Mouse (Mus musculus): ENCODE measurements around the gene Dnaaf5.

Gene Dnaaf5

DNA sequence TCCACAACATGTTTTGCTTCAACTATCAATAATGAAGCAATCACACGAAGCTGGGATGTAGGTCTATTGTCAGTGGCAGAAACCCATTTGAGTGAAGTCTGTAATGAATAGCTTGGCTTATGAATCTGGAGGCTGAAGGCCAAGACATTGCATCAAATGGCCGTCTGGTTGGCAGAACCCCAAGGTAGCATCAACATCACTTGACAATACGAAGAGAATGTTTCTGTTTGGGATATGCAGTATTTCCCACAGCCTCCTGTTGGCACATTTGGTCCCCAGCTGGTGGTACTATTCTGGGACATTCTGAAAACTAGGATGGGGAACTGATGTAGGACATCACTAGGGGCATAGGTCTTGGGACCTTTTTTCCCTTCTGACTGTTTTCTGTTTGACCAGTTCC lies 6.1 kb upstream of the Dnaaf5 start:
- DNase-seq = no peak

DNA sequence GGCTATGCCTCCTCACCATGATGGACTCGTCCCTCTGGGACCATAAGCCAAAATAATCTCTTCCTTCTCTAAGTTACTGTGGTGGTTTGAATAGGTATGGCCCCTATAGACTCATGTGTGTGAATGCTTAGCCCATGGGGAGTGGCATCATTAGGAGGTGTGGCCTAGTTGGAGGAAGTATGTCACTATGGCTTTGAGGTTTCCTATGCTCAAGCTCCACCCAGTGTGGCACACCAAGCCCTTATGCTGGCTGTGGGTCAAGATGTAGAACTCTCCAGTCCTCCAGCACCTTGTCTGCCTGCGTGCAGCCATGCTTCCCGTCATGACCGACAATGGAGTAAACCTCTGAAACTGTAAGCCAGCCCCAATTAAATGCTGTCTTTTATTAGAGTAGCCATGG lies 4.3 kb upstream of the Dnaaf5 start:
- DNase-seq = no peak

DNA sequence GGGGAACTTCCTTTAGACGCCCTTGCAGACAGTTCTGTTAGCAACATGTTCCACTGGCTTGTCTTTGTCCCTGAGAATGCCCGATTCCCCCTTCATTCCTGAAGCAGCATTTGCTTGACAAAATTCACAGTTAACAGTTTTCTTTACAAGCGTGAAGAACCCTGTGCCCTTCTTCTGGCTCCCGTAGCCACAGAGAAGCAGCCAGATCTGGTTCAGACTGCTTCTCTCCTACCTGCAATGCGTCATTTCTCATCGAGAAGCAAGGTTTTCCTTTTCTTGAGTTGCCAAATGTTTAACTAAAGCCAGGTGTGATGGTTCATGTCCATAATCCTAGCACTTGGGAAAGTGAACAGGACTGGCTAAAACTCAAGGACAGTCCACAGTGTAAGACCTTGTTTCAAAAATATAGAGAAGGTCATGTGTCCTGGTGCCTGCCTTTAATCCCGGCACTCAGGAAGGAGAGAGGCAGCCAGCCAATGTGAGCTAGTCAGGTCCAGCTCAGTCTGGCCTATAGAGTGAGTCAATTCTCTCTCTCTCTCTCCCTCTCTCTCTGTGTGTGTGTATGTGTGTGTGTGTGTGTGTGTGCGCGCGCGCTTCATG lies 3.4 kb upstream of the Dnaaf5 start:
- DNase-seq = no peak

DNA sequence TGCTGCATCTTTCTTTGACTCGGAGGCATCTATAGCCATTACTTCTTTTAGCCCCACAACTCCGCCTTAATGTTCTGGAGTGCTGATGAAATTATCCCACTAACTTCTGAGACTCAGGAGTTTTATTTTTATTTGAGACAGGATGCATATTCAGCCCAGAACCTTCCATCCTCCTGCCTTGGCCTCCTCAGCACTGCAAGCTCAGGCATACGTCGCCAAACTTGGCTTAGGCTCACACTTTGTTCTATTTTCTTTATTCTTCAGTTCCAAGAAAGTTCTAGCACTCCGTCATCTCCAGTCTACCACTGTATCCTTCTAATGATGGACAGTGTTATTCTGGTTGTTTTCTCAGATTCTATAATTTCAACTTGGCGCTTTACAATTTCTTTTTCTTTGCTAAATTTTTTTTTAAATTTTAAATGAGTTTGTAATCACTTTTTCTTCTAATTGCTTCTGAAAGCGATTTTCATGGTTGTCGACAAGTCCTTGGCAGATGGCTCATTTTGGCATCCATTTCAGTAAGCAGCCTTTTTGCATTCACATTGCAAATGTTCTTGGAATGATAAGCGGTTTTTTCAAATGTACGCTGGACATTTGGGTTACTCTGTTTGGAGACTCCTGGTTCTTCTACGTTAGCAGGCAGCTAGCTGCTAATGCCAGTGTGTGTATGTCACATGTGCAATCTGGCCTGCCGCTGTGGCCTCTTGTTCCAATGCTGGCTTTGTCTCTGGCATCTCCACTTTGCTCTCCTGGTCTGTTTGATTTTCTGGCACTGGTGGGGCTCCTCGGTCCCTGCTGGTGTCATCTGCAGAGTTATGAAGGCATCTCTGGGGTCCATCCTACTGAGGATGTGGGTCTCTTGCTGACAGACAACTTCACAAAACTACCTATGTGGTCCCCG lies 2.6 kb upstream of the Dnaaf5 start:
- DNase-seq = no peak

DNA sequence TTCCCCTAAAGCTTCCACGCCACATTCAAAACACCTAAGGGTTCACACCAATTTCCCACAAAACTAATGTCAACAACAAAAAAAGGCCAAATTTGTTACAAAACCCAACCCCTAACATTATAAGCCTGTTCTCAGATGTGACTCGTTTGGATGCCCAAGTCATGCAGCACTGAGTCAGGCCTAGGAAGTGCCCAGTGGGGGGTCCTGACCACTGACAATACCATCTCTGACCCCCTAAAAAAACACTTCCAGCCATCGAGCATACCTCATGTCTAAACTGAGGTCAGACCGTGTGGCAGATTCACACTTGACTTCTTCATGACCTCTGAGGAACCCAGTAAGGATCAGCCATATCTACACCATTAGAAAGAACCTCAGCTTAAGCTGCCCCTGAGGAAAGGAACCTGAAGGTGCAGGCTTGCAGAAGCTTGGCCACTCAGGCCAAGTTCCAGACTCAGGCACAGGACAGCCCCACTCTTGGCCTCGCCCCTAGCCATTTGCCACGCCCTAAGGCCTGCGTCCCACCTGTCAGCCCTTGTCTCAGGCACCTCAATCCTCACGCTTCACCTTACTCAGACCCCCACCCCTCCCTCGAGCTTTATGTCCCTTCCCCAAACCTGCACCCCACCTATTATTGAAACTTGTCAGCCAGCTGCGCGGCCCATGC lies 884 bp upstream of the Dnaaf5 start:
- DNase-seq = no peak

DNA sequence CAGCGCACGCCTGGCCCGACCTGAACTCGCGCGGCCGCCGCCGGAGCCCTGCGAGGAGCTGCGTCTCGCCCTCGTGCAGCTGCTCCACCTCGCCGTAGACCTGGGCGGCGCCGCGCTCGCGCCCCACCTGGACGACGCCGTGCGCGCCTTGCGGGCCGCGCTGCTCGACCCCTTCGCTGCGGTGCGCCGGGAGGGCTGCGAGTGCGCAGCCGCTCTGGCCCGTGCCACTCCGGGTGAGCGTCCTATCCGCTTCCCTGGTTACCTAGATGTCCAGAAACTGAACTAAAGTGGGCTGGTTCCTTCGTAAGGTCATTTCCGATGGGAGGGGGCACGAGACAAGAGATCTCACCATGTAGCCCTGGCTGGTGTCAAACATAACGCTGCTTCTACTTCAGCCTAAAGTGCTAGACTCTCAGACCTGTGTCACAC lies 594 bp downstream of the Dnaaf5 start:
- peak; percentile 62 for DNase-seq

DNA sequence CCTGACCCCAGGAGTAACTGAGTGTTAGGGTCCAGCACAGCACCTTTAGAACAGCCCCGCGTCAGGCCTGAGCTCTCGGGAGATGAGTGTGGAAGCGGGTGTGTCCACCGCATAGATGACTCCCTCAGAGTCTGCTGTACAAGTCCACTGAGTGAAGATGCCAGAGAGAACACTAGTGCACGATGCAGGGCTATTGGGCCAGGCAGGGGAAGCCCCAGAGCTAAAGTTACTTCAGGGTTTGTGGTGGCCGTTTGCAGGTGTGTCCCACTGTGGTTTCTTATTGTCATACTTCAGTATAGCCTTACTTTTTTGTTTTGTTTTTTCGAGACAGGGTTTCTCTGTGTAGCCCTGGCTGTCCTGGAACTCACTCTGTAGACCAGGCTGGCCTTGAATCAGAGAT lies 10.9 kb downstream of the Dnaaf5 start:
- no peak for DNase-seq

DNA sequence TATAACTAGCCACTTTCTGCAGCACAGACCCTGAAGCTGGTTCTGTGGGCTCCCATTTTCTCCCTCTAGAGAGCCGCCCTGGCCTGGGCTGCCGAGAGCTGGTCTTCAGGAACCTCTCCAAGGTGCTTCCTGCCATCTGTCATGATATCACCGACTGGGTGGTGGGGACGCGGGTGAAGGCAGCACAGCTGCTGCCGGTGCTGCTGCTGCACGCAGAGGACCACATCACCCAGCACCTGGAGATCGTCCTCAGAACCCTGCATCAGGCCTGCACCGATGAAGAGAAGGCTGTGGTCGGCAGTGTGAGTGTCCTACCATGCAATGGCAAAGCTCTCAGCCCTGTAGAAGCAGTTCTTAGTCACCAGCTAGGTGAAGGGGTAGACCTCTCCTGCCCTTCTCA lies 11.6 kb downstream of the Dnaaf5 start:
- DNase-seq = no peak

DNA sequence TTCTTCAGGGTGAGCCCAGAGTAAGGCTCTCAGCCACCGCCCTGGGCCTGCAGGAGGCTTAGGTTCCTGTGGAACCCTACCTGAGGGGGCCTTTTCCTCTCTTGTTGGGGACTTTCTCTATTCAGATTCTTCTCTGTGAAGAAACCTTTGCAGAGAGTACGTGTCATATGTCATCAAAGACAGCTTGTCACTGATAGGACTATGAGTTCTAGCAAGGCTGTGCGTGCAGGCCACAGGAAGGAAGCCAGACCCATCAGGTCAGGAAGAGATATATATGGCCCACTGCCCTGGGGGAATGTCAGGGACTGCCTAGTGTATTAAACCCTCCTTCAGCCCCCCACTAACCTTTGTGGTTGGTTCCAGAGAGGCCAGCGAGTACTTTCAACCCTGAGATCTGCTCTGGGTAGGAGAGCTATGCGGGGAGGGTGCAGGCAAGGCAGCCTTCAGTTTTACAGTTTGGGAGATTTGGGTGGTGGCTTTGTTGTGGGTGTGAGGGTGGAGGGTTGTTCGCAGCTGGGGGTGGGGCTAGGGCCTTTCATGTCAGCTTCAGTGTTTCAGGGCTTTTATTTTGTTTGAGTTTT lies 16.8 kb downstream of the Dnaaf5 start:
- DNase-seq = peak; percentile 18

DNA sequence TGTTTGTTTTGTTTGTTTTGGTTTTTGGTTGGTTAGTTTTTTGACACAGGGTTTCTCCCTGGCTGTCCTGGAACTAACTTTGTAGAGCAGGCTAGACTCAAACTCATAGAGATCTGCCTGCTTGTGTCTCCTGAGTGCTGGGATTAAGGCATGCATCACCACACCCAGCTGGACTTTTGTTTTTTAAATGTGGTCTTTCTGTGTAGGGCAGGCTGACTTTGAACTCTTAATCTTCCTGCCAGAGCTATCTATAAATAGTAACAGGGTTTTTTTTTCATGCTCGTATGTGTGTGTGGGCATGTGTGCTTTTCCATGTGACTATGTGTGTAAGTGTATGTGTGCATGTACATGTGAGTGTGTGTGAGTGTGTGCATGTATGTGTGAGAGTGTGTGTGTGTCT lies 17.5 kb downstream of the Dnaaf5 start:
- DNase-seq = no peak

DNA sequence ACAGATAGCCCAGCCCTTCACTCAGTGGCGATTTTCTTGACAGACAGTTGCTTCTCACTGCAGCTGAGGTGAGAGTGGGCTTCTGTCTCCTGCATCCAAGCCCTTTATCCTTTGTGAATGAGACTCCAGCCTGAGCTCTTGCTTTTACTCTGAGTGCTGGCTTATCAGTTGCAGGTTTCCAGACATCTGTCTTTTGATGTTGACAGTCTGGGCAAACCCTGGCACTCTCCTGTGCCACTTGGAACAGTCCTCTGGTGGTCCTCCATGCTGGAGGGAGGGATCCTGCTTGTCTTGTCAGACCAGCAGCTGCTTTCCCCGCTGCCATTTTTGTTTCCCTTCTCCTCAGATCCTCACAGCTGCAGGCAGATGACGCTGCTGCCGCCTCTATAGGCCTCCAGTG lies 21.9 kb downstream of the Dnaaf5 start:
- no peak for DNase-seq

DNA sequence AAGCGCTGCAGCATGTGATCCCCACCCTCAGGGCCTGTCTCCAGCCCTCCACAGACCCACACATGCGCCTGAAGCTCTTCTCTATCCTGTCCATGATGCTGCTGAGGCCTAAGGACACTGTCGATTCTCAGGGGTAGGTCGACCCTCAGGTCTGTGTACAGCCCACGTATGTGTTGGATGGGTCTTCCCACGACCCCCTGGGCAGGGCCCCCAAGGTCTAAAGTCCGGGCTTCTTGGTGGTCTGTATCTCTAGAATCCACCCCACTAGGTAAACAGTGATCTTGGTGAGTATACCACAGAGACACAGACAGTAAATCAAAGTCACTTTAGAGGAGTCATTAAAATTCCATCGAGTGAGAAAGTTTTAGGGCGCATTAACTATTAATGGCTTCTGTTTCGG lies 24.1 kb downstream of the Dnaaf5 start:
- no peak for DNase-seq

DNA sequence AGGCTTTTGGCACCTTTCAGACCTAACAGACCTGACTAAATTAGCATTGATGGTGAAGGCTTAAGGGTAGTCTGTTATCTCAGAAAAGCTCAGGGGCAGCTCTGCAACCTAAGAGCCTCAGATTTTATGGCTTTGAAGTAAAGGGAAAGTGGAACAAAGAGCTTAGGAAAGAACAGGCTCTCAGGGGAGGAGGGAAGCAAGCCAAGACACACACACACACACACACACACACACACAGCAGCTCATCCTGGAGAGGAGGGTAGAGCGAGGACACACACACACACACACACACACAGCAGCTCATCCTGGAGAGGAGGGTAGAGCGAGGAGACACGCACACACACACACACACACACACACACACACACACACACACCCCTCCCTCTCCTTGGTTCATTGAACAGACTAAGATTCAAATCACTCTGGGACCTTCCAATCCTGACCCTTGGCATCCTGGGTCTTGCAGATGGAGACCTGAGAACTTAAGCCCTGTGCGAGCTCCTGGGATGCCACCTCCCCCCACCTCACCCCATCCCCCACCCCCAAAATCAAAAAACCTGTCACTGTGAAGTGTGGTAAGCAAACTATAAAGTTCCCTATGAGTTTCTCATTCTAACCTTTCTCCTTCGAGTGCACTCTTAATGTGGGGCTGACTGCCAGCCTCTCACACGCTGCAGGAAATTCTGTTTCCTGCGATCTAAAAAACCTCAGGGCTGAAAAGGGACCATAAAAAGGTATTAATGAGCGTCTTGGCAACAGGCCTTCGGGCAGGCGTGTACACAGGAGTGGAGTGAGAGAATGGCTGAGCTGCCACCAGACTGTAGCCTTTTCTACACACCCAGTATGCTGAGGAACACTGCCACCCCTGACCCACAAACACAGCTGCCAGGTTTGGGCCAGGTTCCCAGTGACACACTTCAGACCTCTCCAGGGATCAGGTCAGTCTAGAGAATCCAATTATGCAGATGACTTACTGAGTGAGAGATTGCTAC lies 24.8 kb downstream of the Dnaaf5 start:
- no peak for DNase-seq

DNA sequence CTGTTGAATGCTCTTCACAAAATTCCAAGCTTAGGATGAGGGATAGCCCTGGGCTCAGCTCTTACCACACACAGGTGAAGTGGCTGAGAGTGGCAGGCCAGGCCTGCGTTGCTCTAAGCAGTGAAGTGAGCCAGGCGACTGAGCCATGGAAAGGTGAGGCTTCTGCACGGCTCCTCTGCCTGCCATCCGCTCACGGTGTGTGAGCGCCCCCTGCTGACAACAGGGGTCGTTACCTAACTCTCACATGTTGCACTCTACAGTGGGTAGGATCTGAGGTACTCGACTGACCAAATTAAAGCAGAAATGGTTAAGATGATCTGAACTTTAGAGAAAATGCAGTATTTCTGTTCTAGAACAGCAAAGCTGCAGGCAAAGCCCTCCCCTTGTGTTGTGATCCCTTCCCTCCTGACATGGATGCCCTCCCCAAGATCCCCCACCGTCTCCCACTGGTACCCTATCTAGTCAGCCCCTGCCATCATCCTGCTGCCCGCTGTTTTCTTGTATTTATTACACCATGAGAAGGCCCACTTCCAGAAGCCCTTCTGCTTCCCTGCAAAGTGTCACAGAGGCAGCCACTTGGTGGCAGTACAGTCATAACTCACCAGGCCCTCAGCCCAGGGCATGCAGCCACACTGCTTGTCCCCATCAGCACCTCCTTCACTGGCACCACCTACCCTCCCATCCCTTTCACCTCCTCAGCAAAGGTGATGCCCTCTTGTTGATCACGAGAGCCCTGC lies 29.0 kb downstream of the Dnaaf5 start:
- peak; percentile 85 for DNase-seq

DNA sequence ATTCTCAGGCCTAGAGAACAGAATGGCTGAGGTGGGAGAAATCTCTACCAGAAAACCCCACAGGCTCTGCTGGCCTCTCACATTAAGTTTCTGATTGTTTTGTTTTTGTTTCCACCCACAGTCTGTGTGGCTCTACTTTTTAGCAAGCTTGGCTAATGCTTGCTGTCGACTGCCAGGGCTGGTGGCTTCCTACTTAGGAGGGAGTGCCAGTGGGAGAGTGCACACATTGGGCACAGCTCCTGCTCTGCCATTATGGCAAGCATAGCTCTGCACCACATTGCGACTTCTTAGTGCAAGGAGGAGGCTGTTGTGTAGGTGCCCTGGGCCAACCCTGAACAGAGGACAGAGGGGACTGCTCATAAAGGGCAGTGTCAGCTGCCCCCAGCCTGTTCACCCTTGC lies 33.1 kb downstream of the Dnaaf5 start:
- DNase-seq = no peak

DNA sequence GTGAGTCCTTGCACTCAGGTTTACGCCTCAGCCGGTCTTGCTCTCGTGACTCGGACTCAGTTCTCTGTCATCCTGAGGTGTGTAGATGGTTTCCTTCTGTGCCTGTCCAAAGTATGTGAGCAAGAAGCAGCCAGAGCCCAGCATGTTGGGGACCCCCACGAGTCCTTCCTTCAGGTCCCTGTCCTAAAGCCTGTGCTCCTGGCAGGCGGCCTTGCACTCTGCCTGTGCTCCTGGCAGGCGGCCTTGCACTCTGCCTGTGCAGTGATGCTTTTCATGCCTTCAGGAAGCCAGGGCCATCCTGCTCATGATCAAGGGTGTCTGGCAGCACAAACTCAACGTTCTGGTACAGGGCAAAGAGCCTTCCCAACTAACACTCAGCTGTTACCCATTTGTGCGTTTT lies 33.6 kb downstream of the Dnaaf5 start:
- no peak for DNase-seq

DNA sequence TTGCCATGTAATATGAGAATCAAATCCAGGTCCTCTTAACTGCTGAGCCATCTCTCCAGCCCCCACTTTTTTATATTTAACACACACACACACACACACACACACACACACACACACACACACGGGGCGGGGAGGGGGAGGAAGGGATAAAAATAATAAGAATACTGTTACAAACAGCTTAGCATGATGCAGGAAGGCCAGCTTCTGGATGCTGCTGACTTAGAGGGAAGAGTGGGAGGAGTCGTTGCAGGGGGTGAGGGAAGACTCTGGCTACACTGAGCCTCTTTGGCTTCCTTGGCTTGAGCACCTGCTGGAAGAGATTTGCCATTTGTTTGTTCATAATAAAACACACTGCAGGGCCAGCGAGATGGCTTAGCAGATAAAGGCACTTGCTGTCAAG lies 34.9 kb downstream of the Dnaaf5 start:
- DNase-seq = no peak

DNA sequence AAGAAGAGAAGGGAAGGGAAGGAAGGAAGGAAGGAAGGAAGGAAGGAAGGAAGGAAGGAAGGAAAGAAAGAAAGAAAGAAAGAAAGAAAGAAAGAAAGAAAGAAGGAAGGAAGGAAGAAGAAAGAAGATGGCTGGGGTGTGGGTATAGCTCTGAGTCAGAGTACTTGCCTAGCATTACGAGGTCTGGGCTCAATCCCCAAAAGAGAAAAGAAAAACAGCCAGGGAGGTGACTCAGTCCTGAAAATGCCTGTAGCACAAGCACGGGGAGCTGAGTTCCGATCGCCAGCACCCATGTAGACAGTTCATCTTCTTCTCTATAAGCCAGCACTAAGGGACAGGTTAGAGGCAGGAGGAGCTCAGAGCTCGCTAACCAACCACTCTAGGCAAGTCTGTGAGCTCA lies 39.7 kb downstream of the Dnaaf5 start:
- DNase-seq = no peak

DNA sequence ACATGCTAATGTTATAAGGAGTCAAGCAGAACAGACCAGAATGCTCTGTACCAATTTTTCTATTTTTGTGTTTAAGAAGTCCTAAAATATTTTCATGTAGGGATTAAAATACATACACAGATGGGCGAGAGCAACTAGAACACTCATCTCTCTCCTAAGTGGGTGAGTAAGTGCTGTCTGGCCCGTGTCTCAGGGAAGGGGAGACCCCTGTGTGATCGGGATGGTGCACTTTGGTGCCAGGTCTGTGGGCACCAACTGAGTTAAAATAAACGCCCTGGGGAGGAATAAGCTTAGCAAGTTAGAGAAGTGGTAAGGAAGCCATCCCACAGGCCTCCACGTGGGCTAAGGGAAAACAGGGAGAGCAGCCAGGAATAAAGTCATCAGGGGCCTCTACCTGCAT lies 40.9 kb downstream of the Dnaaf5 start:
- DNase-seq = no peak

DNA sequence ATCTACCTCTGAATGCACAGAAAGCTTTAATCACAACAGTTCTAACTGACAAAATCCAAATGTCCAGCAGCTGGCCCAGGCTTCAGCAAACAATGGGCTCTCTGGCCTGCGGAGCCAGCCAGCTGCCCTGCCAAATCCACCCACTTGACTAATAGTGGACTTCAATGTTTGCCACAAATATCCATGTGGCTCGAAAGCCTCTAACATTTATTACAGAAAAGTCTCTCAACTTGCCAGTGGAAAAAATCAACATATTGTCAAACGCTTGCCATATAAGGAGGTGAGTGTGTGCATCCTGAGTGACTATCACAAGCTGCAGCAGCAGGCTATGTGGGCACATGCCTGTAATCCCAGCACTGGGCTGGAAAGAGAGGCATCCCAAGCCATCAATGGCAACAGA lies 48.8 kb downstream of the Dnaaf5 start:
- peak; percentile 25 for DNase-seq

DNA sequence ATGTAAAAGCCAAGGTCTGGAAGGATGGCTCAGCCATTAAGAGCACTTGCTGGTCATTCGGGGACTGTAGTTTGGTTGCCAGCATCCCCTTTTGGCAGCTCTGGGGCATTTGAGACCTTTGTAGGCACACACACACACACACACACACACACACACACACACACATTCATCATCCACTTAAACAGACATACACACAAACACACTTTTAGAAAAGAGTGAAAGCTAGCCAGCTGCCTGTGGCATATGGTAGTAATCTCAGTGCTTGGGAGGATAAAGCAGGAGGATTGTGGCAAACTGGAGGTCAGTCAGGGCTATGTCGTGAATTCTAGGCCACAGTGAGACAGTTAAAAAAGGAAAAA lies 49.6 kb downstream of the Dnaaf5 start:
- DNase-seq = no peak
